Mouse (Mus musculus) neural tube, embryonic 12.5 days (tissue): ENCODE measurements around the gene Gm20521. TPM values are rescaled to one million over a fixed set of nuclear protein-coding genes. Genes with fewer than 3 reads are reported as not detected.

Experiments used
- ATAC-seq: fragments of 200-750 bp; cut with Nextera tagmentation; 2 replicates; pipeline ENCODE4 v1.8.0; 2017; ENCODE audit warnings: low read depth, mild to moderate bottlenecking, moderate TSS enrichment, moderate library complexity; ENCODE audit not compliant: low FRiP score
- H3K27ac ChIP-seq: fragments of 300-500 bp; sonication (generic); 2 replicates; pipeline ENCODE4 v1.5.1; 2016
- H3K27me3 ChIP-seq: fragments of 300-500 bp; sonication (generic); replicated peaks from 2 replicates; pipeline ENCODE4 v1.6.1; 2016; ENCODE audit warnings: mild to moderate bottlenecking
- H3K36me3 ChIP-seq: fragments of 300-500 bp; sonication (generic); 2 replicates; pipeline ENCODE4 v1.6.1; 2016; ENCODE audit warnings: mild to moderate bottlenecking
- H3K4me1 ChIP-seq: fragments of 300-500 bp; sonication (generic); 2 replicates; pipeline ENCODE4 v1.6.1; 2016
- H3K4me2 ChIP-seq: fragments of 300-500 bp; sonication (generic); replicated peaks from 2 replicates; pipeline ENCODE4 v1.6.1; 2016; ENCODE audit warnings: mild to moderate bottlenecking
- H3K4me3 ChIP-seq: fragments of 300-500 bp; sonication (generic); 2 replicates; pipeline ENCODE4 v1.5.1; 2016
- H3K9ac ChIP-seq: fragments of 300-500 bp; sonication (generic); 2 replicates; pipeline ENCODE4 v1.6.1; 2016; ENCODE audit warnings: mild to moderate bottlenecking
- H3K9me3 ChIP-seq: fragments of 300-500 bp; sonication (generic); 2 replicates; pipeline ENCODE4 v1.6.1; 2016; ENCODE audit warnings: mild to moderate bottlenecking
- whole genome bisulfite sequencing: fragments of 180-500 bp; shearing (Covaris S2); methylation state at CpG from one replicate; pipeline ENCODE4 v1.1.7; 2016; 5-methylcytosine and 5-hydroxymethylcytosine counted together
- polyA plus RNA-seq: library from polyadenylated mRNA; unstranded; fragments of >200 nt; fragmentation: Nextera tagmentation; extraction: Ambion mirVana; gene quantifications from 2 replicates; pipeline ENCODE4 v1.2.1, GENCODE M21; 2016

Gm20521 gene
- polyA plus RNA-seq = not detected in 2 replicates

- peak within 1 kb of the TSS; percentile 77 for H3K27ac ChIP-seq
- peaks cover 16% of the 10 kb centered on the region for H3K36me3 ChIP-seq
- WGBS = 1% methylated on average over 24 of the region's 27 CpGs
- peak within 1 kb of the TSS; percentile 80 for H3K4me2 ChIP-seq
- peak within 1 kb of the TSS; percentile 67 for H3K4me3 ChIP-seq
- H3K27me3 ChIP-seq = no peaks in the 10 kb centered on the region
- peak; percentile 88 for ATAC-seq
- H3K9me3 ChIP-seq = no peaks in the 10 kb centered on the region
- H3K4me1 ChIP-seq = peaks cover 23% of the 10 kb centered on the region
- H3K9ac ChIP-seq = peak within 1 kb of the TSS; percentile 86
Measured at GRCm38 (mm10) chr14:54883154-54884021, at the start of gene Gm20521, which contains the start of gene Bcl2l2. Gm20521 (plus strand) TSS chr14:54883441. Bcl2l2 (plus strand) TSS chr14:54883377.

DNA sequence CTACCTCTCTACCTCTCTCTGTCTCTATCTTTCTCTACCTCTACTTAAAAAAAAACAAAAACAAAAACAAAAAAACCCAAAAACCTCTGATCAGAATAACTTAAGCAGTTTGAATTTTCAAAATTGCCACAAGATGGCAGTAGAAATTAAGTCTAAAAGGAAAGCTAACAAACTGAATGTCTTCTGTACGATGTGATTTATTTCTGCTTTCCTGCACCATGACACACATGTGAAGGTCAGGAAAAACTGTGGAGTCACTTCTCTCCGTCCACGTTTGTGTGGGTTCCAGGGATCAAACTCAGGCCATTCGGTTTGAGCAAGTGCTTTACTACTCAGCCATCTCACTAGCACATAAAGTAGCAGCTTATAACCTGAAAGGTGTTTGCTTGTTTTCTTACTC is 39.8 kb upstream of the Gm20521 start:
- no peak for ATAC-seq
- 5% methylated on average over 4 of the region's 4 CpGs for WGBS
- H3K4me2 ChIP-seq = no peak overlapping the region

DNA sequence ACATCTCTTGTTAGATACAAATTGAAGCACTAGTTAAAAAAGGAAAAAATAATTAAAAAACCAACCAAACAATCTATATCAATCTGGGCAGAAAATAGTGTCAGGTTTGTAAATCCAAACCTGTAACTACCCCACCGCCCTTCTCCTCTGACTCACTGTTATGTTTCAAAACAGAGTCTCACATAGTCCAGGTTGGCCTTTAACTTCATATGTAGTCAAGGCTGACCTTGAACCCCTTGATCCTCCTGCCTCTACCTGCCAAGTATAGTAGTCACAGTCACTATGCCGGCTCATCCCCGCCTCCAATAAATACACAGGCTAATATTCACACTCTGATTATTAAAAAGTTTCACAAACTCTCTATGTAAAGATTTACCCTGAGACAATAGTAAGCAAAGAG is 27.5 kb upstream of the Gm20521 start:
- ATAC-seq = no peak
- Histone ChIP-seq H3K4me2 (no peak overlapping the region), H3K9ac (no peak overlapping the region), H3K36me3 (peaks cover 29% of the 10 kb centered on the region), H3K4me1 (no peaks in the 10 kb centered on the region), H3K27me3 (no peaks in the 10 kb centered on the region), H3K4me3 (no peak overlapping the region), H3K27ac (no peak overlapping the region), H3K9me3 (no peaks in the 10 kb centered on the region)
- 88% methylated on average over 3 of the region's 3 CpGs for WGBS

More for the DNA sequence above, 39.8 kb upstream of the Gm20521 start:
- no peaks in the 10 kb centered on the region for H3K27me3 ChIP-seq
- no peaks in the 10 kb centered on the region for H3K36me3 ChIP-seq
- no peak overlapping the region for H3K4me3 ChIP-seq
- H3K27ac ChIP-seq = no peak overlapping the region
- H3K9ac ChIP-seq = no peak overlapping the region
- no peaks in the 10 kb centered on the region for H3K9me3 ChIP-seq
- H3K4me1 ChIP-seq = no peaks in the 10 kb centered on the region

- H3K4me3 ChIP-seq = no peak overlapping the region
- H3K4me2 ChIP-seq = no peak overlapping the region
- no peak overlapping the region for H3K27ac ChIP-seq
- no peak for ATAC-seq
- 90% methylated on average over 7 of the region's 7 CpGs for WGBS
- H3K9me3 ChIP-seq = no peaks in the 10 kb centered on the region
- H3K36me3 ChIP-seq = peaks cover 29% of the 10 kb centered on the region
- H3K27me3 ChIP-seq = no peaks in the 10 kb centered on the region
- no peak overlapping the region for H3K9ac ChIP-seq
- no peaks in the 10 kb centered on the region for H3K4me1 ChIP-seq
Measured at GRCm38 (mm10) chr14:54856703-54857102, 26.5 kb upstream of the Gm20521 start.

GRCm38 (mm10) chr14:54857891-54858290 is 25.4 kb upstream of the Gm20521 start:
- Histone ChIP-seq H3K36me3 (peaks cover 29% of the 10 kb centered on the region), H3K9me3 (no peaks in the 10 kb centered on the region), H3K4me3 (no peak overlapping the region), H3K4me2 (no peak overlapping the region), H3K9ac (no peak overlapping the region), H3K27ac (no peak overlapping the region), H3K27me3 (no peaks in the 10 kb centered on the region), H3K4me1 (no peaks in the 10 kb centered on the region)
- 91% methylated on average over 9 of the region's 9 CpGs for WGBS
- ATAC-seq = no peak

DNA sequence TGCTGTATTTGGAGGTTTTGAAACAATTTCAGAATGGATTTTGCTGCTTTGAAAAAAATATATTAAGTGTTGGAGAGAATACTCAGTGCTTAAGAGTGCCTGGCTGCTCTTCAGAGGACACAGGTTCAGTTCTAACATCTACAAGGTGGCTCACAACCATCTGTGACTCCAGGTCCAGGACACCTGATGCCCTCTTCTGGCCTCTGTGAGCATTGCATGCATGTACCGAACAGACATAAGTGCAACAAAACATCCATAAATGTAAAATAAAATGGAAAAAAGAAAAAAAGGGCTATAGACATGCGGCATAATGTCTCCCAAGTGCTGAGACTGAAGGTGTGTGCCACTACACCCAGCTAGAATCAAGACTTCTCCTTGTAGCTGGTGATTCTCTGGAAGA is 22.7 kb upstream of the Gm20521 start:
- H3K27ac ChIP-seq = no peak overlapping the region
- 40% methylated on average over 2 of the region's 2 CpGs for WGBS
- no peaks in the 10 kb centered on the region for H3K27me3 ChIP-seq
- H3K9ac ChIP-seq = no peak overlapping the region
- H3K4me2 ChIP-seq = no peak overlapping the region
- no peak overlapping the region for H3K4me3 ChIP-seq
- H3K36me3 ChIP-seq = peaks cover 22% of the 10 kb centered on the region
- H3K4me1 ChIP-seq = peaks cover 5% of the 10 kb centered on the region; the same call in 1 of the 2 replicates
- no peaks in the 10 kb centered on the region for H3K9me3 ChIP-seq
- ATAC-seq = no peak

- peak; percentile 100 for ATAC-seq
- H3K27ac ChIP-seq = 0 out of 2 replicates have a peak overlapping the region, but pooled peaks have one; percentile 27
- WGBS = under 1% methylated on average over 55 of the region's 56 CpGs
- H3K36me3 ChIP-seq = no peaks in the 10 kb centered on the region
- H3K4me2 ChIP-seq = peak overlapping the region; percentile 77
- H3K4me1 ChIP-seq = peaks cover 5% of the 10 kb centered on the region; the same call in 1 of the 2 replicates
- H3K9ac ChIP-seq = peak overlapping the region; percentile 91
- H3K27me3 ChIP-seq = no peaks in the 10 kb centered on the region
- H3K9me3 ChIP-seq = no peaks in the 10 kb centered on the region
- peak overlapping the region; percentile 87 for H3K4me3 ChIP-seq
Measured at GRCm38 (mm10) chr14:54863501-54864312, 19.5 kb upstream of the Gm20521 start.

GRCm38 (mm10) chr14:54864313-54865036 is 18.8 kb upstream of the Gm20521 start:
- H3K9ac ChIP-seq = peak overlapping the region; percentile 91; the same call in 1 of the 2 replicates
- H3K4me3 ChIP-seq = peak overlapping the region; percentile 87
- H3K4me2 ChIP-seq = peak overlapping the region; percentile 77
- H3K27me3 ChIP-seq = no peaks in the 10 kb centered on the region
- no peaks in the 10 kb centered on the region for H3K9me3 ChIP-seq
- H3K27ac ChIP-seq = no peak overlapping the region
- H3K4me1 ChIP-seq = peaks cover 5% of the 10 kb centered on the region; the same call in 1 of the 2 replicates
- ATAC-seq = peak; percentile 26; the same call in 1 of the 2 replicates
- H3K36me3 ChIP-seq = no peaks in the 10 kb centered on the region
- 18% methylated on average over 21 of the region's 21 CpGs for WGBS

DNA sequence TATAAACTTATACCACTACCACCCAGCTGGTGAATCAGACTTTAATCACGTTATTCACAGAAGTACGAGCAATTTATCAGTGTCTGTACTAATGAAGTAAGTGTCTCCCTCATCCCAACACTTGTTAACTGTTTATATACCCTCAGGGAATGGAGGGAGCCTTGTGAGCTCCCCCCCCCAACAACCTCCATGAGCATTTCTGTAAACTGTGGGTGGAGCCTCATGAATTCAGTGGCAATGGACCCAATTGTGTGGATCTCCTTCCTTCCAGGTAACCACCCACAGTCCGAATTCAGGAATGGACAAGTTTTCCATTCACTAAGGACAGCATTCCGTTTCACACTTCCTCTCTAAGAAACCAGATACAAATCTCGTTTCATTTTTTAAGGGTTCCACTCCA is 17.6 kb upstream of the Gm20521 start:
- WGBS = 86% methylated on average over 5 of the region's 5 CpGs
- no peak overlapping the region for H3K9ac ChIP-seq

GRCm38 (mm10) chr14:54866268-54866667 is 17.0 kb upstream of the Gm20521 start:
- WGBS = 71% methylated on average over 3 of the region's 3 CpGs
- H3K27ac ChIP-seq = no peak overlapping the region
- no peak for ATAC-seq

More for the DNA sequence above, 17.6 kb upstream of the Gm20521 start:
- Histone ChIP-seq H3K4me3 (no peak overlapping the region), H3K36me3 (no peaks in the 10 kb centered on the region), H3K27ac (no peak overlapping the region), H3K27me3 (no peaks in the 10 kb centered on the region), H3K4me2 (no peak overlapping the region), H3K4me1 (peaks cover 5% of the 10 kb centered on the region; the same call in 1 of the 2 replicates), H3K9me3 (no peaks in the 10 kb centered on the region)
- ATAC-seq = no peak

DNA sequence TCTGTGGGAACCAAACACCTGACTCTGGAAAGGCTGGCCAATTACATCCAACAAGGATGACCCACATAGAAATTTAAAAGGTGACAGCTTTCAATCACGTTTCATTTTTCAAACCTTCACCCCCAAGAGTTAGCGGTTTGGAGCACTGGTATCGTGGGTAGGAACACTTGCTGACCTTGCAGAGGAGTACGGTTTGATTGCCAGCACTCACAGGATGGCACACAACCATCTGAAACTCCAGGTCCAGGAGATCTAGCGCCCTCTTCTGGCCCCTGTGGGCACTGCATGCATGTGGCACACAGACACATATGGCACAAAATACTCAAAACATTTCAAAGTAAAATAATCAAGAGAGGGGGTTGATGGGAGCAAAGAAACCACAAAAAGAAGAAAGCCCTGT is 16.3 kb upstream of the Gm20521 start:
- H3K4me3 ChIP-seq = no peak overlapping the region
- no peak overlapping the region for H3K4me2 ChIP-seq
- no peaks in the 10 kb centered on the region for H3K9me3 ChIP-seq
- no peaks in the 10 kb centered on the region for H3K36me3 ChIP-seq
- H3K9ac ChIP-seq = no peak overlapping the region
- no peak overlapping the region for H3K27ac ChIP-seq
- peaks cover 5% of the 10 kb centered on the region; the same call in 1 of the 2 replicates for H3K4me1 ChIP-seq
- 55% methylated on average over 5 of the region's 5 CpGs for WGBS
- ATAC-seq = no peak
- no peaks in the 10 kb centered on the region for H3K27me3 ChIP-seq

More at GRCm38 (mm10) chr14:54866268-54866667, 17.0 kb upstream of the Gm20521 start:
- Histone ChIP-seq H3K9me3 (no peaks in the 10 kb centered on the region), H3K36me3 (no peaks in the 10 kb centered on the region), H3K4me2 (no peak overlapping the region), H3K4me1 (peaks cover 5% of the 10 kb centered on the region; the same call in 1 of the 2 replicates), H3K27me3 (no peaks in the 10 kb centered on the region), H3K9ac (no peak overlapping the region), H3K4me3 (no peak overlapping the region)
